Mouse (Mus musculus) G1E (cell line): Measurements from ENCODE around the gene Clec12b.

ENCODE experiments used
- CTCF ChIP-seq: IDR thresholded peaks from 2 replicates; pipeline ENCODE4 v1.5.1; 2012; ENCODE audit warnings: low read depth, low read length, inconsistent platforms, mixed read lengths
- GATA1 ChIP-seq: IDR thresholded peaks from 2 replicates; pipeline ENCODE4 v1.6.1; 2012; ENCODE audit warnings: borderline replicate concordance, low read length, inconsistent platforms, mixed read lengths
- TAL1 ChIP-seq: conservative IDR thresholded peaks from 2 replicates; pipeline ENCODE4 v1.6.1; 2012; ENCODE audit warnings: low read depth, low read length, inconsistent platforms, mixed read lengths

GRCm38 (mm10) chr6:129385000-129385399, 674 bp downstream of the Clec12b start:
- TF ChIP-seq CTCF = no peak
- TF ChIP-seq GATA1 = no peak
- no peak for TF ChIP-seq TAL1
